Mouse (Mus musculus) erythroblast, adult 5-6 weeks (primary cell): Measurements from ENCODE around the gene Nipa1. TPM values are rescaled to one million over a fixed set of nuclear protein-coding genes. Genes with fewer than 3 reads are reported as not detected.
"Not testable (repeated sequence)": the region's sequence is repeated elsewhere in the genome, so short reads cannot be mapped to it uniquely, and the experiment has no call there.

Experiments
- ATAC-seq: replicated peaks from 2 replicates; pipeline ENCODE4 v1.8.0; 2016; ENCODE audit warnings: moderate number of reproducible peaks, mild to moderate bottlenecking, moderate TSS enrichment, inconsistent platforms; ENCODE audit not compliant: poor library complexity, low FRiP score, severe bottlenecking
- total RNA-seq, 2 experiments: library from RNA; stranded (forward) in 1 of 2; stranded (reverse) in 1 of 2; fragments of 150-400 nt in 1 of 2; fragments of 200-764, 138-1000 nt in 1 of 2; gene quantifications; 2 replicates each; pipeline versions ENCODE4 v1.2.3 to v1.2.4; 2015 to 2017; ENCODE audit warnings: low replicate concordance in 2 of 2

The Nipa1 gene
- total RNA-seq (2015; ENCODE audit: low replicate concordance) (10.9 and 13.3 TPM in 2 replicates), total RNA-seq (2017; ENCODE audit: low replicate concordance) (21.0 and 26.6 TPM in 2 replicates)

DNA sequence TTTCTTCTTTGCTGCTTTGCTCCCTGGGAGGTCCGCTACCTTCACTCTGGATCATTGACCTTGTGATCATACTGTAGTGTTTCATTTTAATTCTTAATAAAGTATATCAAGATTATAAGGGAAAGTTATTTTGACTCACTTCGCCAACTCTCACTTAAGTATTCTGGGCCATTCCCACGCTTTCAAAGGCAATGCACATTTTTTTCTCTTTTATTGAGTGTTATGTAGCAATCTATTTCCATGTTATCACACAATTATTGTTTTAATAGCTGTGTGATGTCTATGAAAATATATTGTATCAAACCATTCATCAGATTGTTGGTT, at the start of gene Nipa1:
Nipa1 (minus strand) TSS at position 25 of the 324 bp plus-strand sequence.
- no peak for ATAC-seq

DNA sequence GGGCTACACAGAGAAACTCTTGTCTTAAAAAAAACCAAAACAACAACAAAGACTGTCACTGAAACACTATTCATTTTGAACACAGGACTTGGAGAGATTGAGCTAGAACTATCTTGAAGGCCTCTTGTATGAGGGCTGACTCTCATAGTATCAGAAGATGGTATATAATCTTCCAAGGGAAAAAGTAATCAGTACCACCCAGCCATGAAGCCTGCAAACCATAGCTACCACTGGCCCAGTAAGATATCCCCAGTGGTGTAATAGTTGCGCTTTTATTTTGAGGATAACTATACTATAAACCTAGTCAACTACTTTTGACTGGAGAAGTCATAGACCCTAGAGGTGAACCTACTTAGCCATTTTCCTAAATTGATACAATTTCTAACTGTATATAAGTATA, 46.9 kb upstream of the Nipa1 start:
- no peak for ATAC-seq

DNA sequence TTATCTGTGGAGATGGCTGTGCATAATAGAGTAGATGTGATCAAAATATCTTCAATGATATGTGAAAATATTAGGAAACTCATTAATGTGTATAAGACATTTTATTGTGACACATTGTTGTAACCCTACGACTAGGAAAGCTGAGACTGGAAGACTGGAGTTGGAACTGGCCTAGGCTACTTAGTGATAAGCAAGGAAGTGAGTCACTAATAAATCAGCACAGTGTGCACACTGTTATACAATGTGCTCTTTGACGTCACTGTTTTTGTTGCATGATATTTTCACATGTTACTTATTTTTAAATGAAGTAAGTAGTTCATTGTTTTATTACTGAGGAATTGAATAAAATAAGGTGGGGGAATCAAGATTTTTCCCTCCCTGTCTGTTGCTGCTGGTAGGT, 46.4 kb upstream of the Nipa1 start:
- no peak for ATAC-seq

DNA sequence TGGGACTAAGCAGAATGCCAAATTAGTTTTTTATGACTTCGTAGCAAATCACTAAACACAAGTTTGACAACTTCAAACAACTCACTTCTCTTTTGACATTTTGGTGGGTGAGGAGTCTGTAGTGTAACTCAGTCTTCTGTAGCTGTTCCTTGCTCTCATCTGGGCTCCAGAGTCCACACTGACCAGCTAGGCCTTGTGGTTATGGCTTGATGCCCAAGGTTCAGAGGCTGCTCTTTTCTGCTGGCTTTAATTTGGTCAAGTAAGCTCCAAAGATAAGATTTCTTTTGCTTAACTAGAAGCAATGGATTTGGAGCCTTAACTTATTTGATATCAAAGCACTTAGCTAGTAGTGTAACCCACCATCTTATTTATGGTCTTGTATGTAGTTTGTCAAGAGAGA, 45.1 kb upstream of the Nipa1 start:
- ATAC-seq: no peak

DNA sequence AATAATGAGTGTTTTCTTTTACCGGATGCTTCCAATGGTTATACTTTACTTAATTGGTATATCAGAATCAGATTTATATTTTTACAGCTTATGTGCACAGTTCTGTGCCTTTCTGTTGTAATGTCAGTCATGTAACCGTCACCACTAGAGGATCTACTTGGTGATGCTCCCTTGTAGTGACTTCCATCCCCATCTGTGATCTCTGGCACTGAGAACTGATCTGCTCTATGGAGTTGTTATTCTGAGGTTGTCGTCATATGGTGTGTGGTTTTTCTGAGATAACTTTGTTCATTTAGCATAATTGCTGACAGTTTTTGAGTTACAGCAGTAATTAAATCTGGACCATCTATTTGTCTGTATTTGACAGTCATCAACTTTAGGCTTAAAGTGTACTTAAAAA, 35.6 kb upstream of the Nipa1 start:
- no peak for ATAC-seq

DNA sequence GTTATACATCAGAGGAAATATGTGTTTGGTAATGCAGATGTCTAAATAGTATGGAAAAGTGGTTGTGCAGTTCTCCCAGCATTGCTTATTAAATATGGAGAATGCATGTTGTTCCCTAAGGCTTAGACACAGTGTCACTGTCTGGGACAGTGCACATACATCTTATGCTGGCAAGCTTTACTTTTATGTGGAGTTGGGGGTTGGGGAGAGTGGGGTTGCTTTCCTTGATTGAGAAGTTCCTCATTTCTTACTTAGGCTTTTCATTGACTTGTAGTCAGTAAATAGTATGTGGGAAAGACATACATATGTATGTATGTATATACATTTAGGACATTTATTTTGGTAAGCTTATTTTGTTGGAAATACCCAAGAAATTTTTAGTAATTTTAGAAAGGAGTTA, 33.2 kb upstream of the Nipa1 start:
- no peak for ATAC-seq

DNA sequence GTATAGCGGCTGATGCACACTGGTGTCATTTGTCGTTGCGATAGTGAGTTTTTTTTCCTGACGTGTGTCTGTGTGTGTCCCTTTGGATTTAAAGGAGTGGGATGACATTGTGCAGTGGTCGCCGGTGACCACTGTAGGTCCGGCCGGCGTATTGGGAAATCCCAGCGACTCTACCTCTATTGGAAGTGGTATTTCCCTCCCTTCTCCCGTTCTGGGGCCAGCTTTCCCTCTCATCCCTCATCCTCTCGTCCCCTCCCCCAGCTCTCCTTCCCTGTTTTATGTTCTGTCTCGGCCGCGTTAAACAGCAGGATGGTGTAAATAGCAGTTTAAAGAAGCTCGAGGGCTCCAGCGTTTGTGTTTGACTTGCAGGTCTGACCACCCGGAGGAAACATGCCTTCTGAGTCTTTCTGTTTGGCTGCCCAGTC, 30.7 kb upstream of the Nipa1 start:
- peak; percentile 18; the same call in 1 of the 2 replicates for ATAC-seq

DNA sequence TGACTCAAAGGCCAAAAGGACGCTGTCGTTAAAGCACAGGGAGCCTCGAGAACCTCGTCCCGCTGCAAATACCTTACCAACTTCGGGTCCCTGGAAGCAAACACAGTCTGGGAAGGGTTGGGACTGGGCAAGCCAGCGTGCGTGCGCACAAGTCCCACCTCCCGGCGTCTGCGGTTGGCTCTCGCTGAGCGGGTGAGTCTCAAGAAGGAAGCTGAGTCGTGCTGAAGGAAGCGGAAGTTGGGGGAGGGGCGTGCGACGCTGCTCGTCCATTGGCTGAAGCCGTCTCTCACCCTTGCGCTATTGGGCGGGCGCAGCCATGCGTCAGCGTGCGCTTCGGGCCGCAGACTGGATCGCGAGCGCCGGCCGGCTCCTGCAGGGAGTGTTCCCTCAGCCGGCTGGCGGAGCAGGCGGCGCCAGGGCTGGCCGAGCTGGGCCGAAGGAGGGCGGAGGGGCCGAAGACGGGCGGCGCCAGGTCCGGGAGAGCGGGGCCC, 30.1 kb upstream of the Nipa1 start, which contains the start of gene Herc2:
Herc2 (plus strand) TSS at position 366 of the 491 bp plus-strand sequence.
- peak; percentile 97 for ATAC-seq

DNA sequence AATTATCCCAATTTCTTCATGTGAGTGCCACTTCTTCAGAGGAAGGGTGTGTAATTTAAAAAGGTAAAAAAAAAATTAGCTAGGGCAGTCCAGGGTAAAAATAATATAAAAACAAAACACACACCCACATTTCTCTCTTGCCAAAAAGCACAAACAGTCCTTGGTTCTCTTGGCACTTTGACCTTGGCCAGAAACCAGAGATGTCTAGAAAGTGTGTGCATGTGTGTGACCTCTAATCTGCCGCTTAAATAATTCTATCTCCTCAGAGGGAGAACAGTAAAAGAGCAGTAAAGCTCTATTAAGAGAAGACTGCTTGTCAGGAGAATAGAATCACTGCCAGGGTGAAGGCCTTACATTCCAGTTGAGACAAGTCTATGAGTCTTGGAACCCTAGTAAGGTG, 27.4 kb upstream of the Nipa1 start:
- no peak for ATAC-seq

DNA sequence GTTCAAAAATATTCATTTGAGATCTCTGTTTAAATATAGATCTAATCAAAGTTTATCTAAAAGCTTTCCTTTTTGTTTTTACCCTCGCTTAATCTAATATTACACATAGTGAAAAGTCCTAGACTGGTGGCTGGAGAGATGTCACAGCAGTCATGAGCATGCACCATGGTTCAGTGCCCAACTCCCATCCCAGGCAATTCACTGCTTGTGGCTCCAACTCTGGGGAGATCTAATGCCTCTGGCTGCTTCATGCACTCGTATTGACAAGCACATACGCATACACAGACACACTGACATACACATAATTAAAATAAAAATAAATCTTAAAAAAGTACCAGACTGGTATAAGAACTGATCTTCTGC, 24.5 kb upstream of the Nipa1 start:
- ATAC-seq: no peak

DNA sequence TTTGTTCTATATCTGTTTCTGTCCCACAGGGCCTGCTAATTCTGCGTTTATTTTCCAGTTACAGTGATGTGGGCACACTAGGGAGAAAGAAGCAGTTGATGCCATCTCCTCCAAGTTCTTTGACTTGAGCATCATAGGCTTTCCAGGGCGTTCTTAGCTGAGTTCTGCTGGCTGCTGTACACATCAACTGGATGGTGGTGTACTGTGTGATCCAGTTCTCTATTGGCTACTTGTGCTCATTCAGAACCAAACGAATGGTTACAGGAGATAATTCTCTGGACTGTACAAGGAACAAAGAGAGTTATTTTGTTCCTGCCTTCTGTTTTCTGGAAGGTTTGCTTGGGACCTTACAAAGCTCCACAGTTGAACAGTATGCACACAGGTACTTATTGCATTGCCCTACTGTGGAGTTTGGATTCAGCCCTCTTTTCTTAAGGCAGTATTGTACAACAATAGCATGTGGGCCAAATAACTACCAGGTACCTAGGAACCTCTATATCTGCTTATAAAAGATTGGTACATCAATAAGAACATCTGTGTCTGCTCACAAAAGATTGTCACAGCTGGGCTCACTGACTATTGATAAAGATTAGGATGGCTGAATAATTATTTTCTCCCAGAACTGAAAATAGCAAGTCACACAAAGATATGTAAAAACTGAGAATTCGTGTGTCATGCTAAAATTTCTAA, 24.0 kb upstream of the Nipa1 start:
- ATAC-seq: peak; percentile 41; the same call in 1 of the 2 replicates

DNA sequence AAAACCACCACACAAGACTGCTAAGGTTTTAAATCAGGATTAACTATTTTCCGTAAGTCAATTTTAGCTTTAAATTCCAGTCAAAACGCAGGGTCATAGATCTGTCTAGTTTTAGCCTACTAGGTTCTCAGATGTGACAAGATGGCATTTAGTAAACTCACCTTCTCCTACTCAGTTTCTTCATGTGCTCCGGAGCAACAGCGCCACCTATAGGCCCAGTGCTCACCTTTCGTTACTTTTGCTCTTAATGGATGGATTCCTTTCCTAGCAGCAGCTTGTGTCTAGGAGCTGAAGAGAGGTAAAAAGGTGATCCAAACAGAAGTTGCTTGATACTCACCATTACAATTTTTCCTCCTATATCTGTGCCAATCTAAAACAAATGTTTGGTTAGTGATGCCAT, 22.6 kb upstream of the Nipa1 start:
- peak; percentile 94 for ATAC-seq

DNA sequence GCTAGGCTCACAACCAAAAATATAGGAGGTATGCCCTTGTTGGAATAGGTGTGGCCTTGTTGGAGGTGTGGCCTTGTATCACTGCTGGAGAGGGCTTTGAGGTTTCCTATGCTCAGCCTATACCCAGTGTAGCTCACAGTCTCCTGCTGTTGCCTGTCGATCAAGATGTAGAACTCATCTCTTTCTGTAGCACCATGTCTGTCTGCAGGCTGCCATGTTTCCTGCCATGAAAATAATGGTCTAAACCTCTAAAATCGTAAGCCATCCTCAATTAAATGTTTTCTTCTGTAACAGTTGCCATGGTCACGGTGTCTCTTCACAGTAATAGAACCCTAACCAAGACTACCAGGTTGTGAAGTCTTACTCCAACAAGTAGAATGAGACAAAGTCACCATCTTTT, 3.8 kb upstream of the Nipa1 start:
- ATAC-seq: 0 out of 2 replicates have a peak, but pooled peaks have one; percentile 31

DNA sequence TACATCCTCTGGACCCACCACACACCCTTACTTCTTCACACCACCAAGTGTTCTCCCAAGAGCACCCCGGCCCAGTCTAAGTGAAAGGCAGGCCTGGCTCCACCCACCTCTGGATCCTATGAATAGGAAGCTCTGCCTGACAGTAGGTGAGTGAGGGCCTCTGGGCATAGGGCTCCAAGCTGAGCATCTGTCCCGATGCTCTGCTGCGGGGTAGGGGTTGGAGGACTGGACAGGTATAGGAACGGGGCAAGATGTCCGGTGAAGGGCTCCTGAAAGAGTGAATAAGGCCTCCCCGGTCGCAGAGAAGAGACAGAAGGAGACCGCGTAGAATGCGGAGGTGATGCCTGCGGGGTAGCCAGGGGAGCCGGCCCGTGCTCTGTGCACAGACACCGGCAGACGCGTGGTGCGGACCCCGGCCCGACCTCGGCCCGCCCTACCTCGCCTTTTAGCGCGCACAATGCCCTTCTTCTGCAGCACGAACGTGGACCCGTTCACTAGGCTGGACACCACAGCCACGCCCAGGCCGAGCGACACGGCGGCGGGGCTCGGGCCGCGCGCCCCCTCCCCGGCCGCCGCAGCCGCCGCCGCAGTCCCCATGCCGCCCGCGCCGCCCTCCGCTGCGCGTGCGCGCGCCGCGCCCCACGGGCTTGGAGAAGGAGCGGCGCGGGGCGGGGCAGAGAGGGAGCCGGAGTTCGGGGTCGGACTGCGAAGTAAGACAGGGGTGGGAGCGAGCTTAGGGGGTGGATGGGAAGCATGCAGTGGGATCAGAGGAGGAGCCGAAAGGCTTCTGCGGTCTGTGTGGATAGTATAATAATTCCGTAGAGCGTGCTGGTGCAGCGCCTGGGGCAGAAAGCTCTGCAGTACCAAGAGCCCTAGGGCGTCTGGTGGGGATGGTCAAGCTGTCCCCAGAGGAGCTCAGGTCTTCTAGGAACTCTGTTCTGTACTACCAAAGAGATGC, 503 bp downstream of the Nipa1 start:
- ATAC-seq: peak; percentile 63

DNA sequence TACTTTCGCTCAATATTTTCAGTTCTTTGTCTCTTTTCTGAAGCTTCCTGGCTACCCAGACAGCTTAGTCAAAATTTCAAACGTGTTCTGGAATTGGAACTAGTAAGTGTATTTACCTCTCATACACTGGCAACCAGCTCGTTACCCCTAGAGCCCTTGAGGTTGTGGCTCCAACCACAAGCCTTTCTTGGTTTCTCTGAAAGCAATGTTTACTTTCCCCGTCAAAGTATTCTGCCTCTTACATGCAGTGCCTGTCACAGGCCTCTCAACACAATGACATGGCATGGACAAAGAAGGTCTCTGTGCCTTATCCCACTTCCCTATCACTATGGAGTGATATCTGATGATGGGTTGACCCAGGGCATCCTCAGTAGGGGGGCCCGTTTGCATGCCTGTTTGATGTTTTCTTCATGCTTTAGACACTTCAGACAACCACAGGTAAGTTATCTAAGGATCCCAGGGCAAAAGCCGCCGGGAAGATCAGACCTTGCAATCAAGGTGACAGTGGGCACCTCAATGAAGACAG, 1.2 kb downstream of the Nipa1 start:
- peak; percentile 16 for ATAC-seq

DNA sequence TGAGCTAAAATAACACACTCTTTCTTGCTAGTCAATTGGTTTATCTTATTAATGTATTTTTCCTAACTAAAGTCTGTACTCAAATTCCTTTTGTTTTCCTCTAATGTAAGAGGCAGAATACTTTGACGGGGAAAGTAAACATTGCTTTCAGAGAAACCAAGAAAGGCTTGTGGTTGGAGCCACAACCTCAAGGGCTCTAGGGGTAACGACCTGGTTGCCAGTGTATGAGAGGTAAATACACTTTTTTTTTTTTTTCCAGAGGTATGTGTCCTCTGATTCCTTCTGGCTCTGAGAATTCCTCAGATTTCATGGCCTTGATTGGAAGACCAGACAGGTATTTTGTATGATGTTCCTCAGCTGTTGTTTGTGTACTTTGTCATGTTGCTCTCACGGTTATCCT, 2.0 kb downstream of the Nipa1 start:
- no peak for ATAC-seq

DNA sequence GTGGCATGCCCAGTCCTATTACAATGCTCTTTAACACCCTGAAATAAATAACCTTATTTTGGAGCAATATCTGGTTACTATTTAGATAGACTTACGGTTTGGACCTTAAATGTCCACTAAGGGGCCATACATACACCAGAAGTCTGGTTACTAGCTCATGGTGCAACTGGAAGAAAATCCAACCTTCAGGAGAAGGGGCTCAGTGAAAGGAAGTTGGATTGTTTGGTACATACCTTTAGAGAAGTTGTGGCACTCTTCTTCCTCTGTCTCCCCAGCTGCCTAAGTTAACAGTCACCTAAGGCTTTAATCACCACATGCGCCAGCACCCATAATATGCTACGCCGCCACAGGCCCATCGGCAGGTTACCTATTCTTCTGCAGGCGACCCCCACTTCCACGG, 3.9 kb downstream of the Nipa1 start:
- ATAC-seq: no peak

DNA sequence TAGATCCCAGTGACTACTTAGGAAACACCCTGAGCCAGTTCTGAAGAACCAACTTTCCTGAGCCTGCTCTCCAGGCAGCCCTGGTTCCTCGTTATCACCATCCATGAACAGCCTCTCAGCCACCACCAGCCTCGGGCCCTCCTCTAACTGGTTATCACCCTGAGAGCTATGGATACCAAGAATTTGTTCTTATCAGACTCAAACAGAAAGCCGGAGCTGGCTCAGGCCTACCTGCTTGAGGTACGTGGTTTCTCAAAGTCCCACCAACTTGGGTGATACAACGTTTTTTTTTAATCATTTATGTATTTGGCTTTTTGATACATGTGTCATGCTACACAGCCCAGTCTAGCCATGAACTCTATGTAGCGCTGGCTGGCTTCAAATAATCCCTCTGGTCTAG, 4.6 kb downstream of the Nipa1 start:
- peak; percentile 86 for ATAC-seq

DNA sequence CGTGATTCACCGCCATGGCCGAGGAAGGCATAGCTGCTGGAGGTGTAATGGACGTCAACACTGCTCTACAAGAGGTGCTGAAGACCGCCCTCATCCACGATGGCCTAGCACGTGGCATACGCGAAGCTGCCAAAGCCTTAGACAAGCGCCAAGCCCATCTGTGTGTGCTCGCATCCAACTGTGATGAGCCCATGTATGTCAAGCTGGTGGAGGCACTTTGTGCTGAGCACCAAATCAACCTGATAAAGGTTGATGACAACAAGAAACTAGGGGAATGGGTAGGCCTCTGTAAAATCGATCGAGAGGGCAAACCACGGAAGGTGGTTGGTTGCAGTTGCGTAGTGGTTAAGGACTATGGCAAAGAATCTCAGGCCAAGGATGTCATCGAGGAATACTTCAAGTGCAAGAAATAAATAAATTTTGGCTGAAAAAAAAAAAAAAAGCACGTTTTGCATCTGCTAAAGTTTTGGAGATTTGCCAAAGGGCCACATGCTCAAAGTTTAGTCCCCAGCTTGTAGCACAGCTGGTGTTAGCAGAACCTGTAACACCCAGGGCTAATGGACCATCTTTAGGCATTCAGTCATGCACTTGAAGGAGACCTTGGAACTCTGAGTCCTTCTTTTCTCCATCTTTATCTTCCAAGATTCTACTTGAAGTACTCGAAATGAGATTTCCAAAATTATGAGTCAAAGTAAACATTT, 5.6 kb downstream of the Nipa1 start:
- not testable (repeated sequence) for ATAC-seq
